Mouse (Mus musculus) thymus, adult 2 months (tissue): Measurements from ENCODE around the gene Olfr9.

Experiments
- CTCF ChIP-seq: fragments of 200-500 bp; IDR thresholded peaks from 2 replicates; pipeline ENCODE4 v1.5.1; 2012; ENCODE audit warnings: mild to moderate bottlenecking, control low read depth, low read length, moderate library complexity, borderline replicate concordance; ENCODE audit not compliant: control insufficient read depth, poor library complexity, insufficient read depth; ENCODE audit errors: extremely low read depth
- POLR2A ChIP-seq: fragments of 200-500 bp; IDR thresholded peaks from 2 replicates; pipeline ENCODE4 v1.6.1; 2012; ENCODE audit warnings: mild to moderate bottlenecking, low read length, control low read depth, moderate library complexity; ENCODE audit not compliant: control insufficient read depth, poor library complexity, insufficient read depth; ENCODE audit errors: extremely low read depth

GRCm38 (mm10) chr10:128960590-128961584 lies 28.3 kb upstream of the Olfr9 start, which contains the start of gene Mettl7b:
- TF ChIP-seq CTCF (no peak), POLR2A (no peak)
